Mouse (Mus musculus): ENCODE results near the gene Gm2163.
"Not testable (repeated sequence)": the region's sequence is repeated elsewhere in the genome, so short reads cannot be mapped to it uniquely, and the experiment has no call there.

Gm2163 gene

DNA sequence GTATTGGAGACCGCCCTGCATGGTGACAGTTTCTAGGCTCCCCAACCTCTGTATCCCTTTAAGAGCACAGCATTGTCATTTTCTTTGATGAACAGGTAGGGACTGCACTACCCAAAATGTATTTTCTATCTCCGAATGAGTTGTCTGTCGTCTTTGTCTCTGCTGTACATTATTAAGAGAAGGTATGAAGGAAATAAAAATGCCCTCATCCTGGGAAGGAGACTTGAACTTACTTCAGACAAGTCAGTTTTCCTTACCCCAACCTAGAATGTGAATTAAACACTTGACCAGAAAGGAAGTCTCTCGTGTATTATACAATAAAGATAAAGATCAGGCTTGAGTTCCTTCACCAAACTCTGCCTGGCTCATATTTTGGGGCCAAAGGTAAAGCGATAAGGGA, at the start of gene Gm2163:
Gene Gm2163 (plus strand): TSS at position 301 of the 400 bp plus-strand sequence.
- not testable (repeated sequence) for DNase-seq (ENCODE audit: low spot score)

DNA sequence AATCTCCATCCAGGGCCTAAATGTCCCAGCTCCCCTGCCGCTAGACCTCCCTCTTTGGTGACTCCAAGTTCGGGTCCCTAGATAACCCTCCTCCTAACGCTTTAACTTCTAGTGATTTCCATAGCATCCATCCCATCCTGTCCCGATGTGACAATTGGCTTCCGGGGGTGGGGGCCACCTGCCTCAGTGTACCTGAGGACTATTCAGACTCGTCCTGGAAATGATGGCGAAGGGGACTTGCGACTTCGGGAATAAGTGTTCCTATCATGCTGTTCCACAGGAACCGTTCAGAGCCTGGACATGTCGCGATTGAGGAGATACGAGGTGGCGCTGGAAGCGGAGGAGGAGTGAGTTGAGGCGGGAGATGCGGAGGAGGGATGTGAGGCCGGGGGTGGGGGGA, 27.5 kb upstream of the Gm2163 start, which contains the start of gene Gm21586:
Gene Gm21586 (plus strand): TSS at position 301 of the 400 bp plus-strand sequence.
- not testable (repeated sequence) for DNase-seq (ENCODE audit: low spot score)

DNA sequence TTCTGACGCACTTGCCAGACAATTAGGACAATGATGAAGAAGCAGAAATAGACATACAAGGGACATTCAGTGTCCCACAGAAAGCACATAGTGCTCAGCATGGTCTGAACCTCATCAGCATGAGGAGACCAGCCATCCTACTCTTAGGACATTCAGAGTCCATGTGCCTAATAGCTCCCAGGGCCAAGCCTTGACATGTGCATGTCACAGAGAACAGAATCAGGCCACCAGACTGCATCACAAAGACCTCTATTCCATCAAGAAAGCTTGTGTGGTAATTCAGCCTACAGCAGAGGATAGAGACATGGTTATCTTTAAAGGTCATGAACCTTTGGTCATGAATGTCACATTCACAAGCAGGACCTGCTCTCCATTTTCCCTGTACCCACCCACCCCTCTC, 61.5 kb downstream of the Gm2163 start, which contains the start of gene Fam205a2:
Gene Fam205a2 (minus strand): TSS at position 101 of the 400 bp plus-strand sequence.
- DNase-seq (ENCODE audit: low spot score) = not testable (repeated sequence)

DNA sequence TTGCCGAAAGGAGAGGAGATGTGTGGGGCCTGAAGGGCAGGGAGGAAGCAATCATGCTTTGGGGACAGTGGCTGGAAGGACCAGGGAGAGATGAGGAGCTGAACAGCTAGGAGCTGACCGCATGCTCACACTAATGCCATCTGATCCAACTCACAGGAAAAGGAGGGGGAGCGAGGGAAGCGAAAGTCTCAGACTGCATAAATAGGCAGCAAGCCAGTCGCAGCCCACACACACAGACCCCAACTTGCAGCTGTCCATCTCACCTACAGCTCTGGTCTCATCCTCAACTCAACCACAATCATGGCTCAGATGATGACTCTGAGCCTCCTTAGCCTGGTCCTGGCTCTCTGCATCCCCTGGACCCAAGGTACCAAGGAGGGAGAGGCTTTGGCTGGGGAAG, 145.3 kb downstream of the Gm2163 start, which contains the start of gene Gm10591:
Gene Gm10591 (plus strand): TSS at position 301 of the 400 bp plus-strand sequence.
- not testable (repeated sequence) for DNase-seq (ENCODE audit: low spot score)

DNA sequence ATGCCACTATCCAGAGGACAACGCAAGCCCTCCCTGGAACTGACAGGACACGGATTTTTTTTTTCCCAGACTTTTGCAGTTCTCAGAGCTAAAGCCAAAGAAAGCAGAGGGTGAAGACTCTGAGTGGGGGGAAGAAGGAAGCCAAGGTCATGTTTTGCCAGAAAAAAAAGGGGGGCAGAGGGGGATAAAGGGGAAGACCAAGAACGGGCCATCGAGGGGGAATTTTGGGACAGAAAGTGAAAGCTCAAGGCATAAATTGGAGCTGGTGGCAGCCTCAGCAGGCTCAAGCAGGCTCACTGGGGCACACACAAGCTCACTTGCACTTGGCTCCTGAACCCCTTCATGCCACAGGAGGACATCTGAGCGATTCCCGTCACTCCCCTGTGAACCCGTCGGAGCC, 162.9 kb downstream of the Gm2163 start, which contains the start of gene Gm2564:
Gene Gm2564 (plus strand): TSS at position 301 of the 400 bp plus-strand sequence.
- DNase-seq (ENCODE audit: low spot score) = not testable (repeated sequence)

Measured in embryo, embryonic 10 days (tissue).